Mouse (Mus musculus) liver, embryonic 14.5 days (tissue): ENCODE measurements around the gene Ces3a.

ENCODE experiments used
- CTCF ChIP-seq: IDR thresholded peaks from 2 replicates; pipeline ENCODE4 v1.5.1; 2016; ENCODE audit warnings: antibody characterized with exemption, low read depth, control low read depth
- EP300 ChIP-seq: IDR thresholded peaks from 2 replicates; pipeline ENCODE4 v1.6.1; 2016; ENCODE audit warnings: antibody characterized with exemption, low read depth

DNA sequence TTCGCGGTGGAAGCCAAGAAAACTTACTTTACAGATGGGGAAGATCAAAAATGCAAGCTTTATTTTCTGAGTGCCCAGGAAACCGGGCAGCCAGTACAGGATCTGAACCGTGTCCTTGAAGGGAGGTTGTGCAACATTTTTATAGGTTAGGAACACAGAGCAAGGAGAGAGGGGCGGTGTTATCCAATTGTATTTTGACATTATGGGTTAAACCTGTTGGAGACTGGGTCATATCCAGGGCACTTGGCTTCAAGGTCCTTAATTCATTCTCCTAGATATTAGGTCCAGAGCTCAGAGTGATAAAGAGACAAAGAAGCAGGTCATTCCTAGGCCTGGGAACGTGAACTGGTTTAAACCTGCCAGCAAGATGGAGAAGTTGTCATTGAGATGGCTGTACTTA is 49.2 kb upstream of the Ces3a start:
- no peak for TF ChIP-seq CTCF
- TF ChIP-seq EP300: no peak
